Mouse (Mus musculus): ENCODE results near the gene Med16.

GRCm38 (mm10) chr10:79865801-79866295 lies 42.9 kb downstream of the Med16 start:
- peak; percentile 28; the same call in 1 of the 2 replicates for TF ChIP-seq CTCF (IDR thresholded peaks at IDR 0.05; ENCODE audit: low read depth, low read length)
- TF ChIP-seq POLR2A (IDR thresholded peaks at IDR 0.05; ENCODE audit: borderline replicate concordance, low read depth, low read length) = no peak

All from bone marrow macrophage, adult 2 months (primary cell).